Mouse (Mus musculus): ENCODE results near the gene Hoxd9. TPM values are rescaled to one million over a fixed set of nuclear protein-coding genes. Genes with fewer than 3 reads are reported as not detected.

The Hoxd9 gene
- polyA plus RNA-seq, 1 experiment, result not detected

DNA sequence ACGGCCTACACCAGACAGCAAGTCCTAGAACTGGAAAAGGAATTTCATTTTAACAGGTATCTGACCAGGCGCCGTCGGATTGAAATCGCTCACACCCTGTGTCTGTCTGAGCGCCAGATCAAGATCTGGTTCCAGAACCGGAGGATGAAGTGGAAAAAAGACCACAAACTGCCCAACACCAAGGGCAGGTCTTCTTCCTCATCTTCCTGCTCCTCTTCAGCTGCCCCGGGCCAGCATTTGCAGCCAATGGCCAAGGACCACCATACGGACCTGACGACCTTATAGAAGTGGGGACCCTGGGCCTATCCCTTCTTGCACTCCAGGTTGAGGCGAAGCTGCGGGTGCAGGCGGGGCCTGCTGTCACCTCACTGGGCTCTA lies 30.8 kb downstream of the Hoxd9 start:
- H3K4me3 ChIP-seq (ENCODE audit: insufficient read depth, low read length), result no peak overlapping the region
- no peak overlapping the region for H3K27ac ChIP-seq (ENCODE audit: insufficient read depth, low read depth, low read length)
- TF ChIP-seq POLR2A (IDR thresholded peaks at IDR 0.05; ENCODE audit: borderline replicate concordance, low read depth, low read length) (no peak), CTCF (IDR thresholded peaks at IDR 0.05; ENCODE audit: low read depth, low read length) (no peak)
- peaks cover 2% of the 10 kb centered on the region; the same call in 1 of the 2 replicates for H3K4me1 ChIP-seq (ENCODE audit: control insufficient read depth, insufficient read depth, low read length)

DNA sequence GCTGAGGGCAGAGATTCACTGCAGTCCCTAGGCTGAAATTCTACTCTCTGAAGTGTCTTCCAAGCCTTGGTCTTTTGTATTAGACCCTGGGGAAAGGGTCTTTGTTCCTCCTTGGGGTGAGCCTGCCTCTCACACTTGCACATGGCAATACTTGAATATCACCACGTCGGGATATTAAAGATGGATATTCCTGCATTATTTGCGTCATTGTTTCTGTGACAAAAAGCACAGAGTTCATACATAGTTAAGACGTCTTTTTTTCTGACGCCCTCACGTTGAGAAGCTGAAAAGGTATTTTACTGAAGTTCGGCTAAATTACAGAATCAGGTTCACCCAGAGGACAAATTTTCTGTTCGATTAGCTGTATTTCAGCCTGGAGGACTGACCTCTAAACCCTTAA lies 32.8 kb downstream of the Hoxd9 start:
- Histone ChIP-seq H3K4me3 (ENCODE audit: insufficient read depth, low read length) (no peak overlapping the region), H3K27ac (ENCODE audit: insufficient read depth, low read depth, low read length) (no peak overlapping the region), H3K4me1 (ENCODE audit: control insufficient read depth, insufficient read depth, low read length) (peaks cover 2% of the 10 kb centered on the region; the same call in 1 of the 2 replicates)
- TF ChIP-seq POLR2A (IDR thresholded peaks at IDR 0.05; ENCODE audit: borderline replicate concordance, low read depth, low read length) (no peak), CTCF (IDR thresholded peaks at IDR 0.05; ENCODE audit: low read depth, low read length) (no peak)

DNA sequence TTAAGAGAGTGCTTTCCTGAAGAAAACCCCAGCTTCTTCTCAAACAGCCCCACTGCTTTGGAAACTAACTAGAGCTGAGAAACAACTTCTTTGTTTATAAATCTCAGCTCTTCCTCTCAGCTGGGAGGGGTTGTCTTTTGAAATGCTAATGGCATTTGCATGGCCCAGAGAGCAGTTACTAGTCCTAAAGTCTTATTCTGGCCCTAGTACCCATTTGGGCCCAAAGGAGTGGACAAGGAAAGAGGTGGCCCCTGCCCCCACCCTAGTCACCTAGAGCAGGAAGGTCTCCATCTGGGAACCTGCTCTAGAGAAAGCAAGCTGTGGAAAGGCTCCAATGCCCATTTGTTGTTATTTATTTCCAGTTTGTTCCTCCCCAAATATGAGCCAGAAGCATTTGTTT lies 33.5 kb downstream of the Hoxd9 start:
- TF ChIP-seq CTCF (IDR thresholded peaks at IDR 0.05; ENCODE audit: low read depth, low read length) (no peak), POLR2A (IDR thresholded peaks at IDR 0.05; ENCODE audit: borderline replicate concordance, low read depth, low read length) (no peak)
- no peak overlapping the region for H3K27ac ChIP-seq (ENCODE audit: insufficient read depth, low read depth, low read length)
- H3K4me1 ChIP-seq (ENCODE audit: control insufficient read depth, insufficient read depth, low read length), result peaks cover 2% of the 10 kb centered on the region; the same call in 1 of the 2 replicates
- no peak overlapping the region for H3K4me3 ChIP-seq (ENCODE audit: insufficient read depth, low read length)

DNA sequence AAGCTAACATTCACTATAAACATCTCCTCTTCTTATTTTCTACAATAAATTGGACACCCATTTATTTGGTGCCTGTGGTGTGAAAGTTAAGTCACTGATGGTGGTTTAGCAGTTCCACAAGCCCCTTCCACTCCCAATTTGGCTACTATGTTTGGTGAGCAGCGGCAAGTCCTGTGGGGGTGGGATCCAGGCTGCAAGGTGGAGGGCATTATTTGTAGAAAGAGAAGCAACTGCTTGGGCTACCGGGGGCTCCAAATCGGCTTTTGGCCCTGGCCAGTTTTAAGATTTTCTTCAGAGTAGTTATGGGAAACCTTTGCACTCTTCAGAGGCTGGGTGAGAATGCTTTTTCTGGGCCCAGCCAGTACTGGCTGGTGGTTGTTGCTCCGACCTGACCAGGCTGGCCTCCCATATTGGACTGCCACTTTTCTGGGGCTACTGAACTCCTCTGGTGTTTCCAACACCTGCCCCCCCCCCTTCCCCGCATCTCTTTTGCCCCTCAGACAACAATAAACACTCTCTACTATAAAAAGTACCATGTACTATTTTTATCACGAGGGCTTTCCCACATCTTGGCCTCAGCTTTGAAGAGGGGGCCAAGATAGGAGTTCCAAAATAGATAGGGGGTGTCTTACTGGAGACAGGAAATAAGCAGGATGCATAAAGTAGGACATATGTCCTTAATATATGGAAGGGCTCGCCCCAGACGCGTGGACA lies 34.4 kb downstream of the Hoxd9 start:
- Histone ChIP-seq H3K27ac (ENCODE audit: insufficient read depth, low read depth, low read length) (no peak overlapping the region), H3K4me3 (ENCODE audit: insufficient read depth, low read length) (no peak overlapping the region), H3K4me1 (ENCODE audit: control insufficient read depth, insufficient read depth, low read length) (peaks cover 2% of the 10 kb centered on the region; the same call in 1 of the 2 replicates)
- TF ChIP-seq POLR2A (IDR thresholded peaks at IDR 0.05; ENCODE audit: borderline replicate concordance, low read depth, low read length), result no peak
- TF ChIP-seq CTCF (IDR thresholded peaks at IDR 0.05; ENCODE audit: low read depth, low read length), result no peak

DNA sequence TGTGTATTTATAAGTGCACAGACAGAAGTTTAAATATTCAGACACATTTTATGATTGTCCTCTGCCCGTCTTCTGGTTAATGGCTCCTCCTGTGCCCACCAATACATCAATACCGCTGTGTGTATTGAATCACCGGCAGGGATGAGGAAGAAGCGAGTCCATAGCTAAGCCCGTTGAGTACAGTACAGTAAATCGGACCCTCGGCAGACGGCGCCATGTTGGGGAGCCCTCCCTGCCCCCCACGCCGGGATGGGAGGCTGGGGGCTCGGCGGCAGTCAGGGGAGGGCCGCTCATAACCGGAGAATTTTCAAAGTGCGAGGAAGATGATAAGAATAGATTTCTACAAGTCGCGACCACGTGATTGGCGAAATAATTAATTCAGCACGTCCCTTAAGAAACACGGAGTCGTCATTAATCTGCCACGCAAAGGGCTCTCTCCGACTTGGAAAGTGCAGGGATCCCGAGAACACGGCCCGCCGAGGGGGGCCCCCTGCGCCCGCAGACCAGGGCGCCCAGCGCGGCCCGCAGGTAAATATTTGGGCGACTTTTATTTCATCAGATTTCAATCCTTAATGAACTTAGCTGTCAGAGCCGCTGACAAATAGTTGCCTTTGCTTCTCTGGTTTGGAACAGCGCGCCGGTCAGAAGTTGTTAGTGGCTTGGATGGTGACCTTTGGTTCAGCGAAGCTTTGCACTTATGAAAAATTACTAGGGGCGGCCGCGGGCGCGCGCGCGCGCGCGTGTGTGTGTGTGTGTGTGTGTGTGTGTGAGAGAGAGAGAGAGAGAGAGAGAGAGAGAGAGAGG lies 35.2 kb downstream of the Hoxd9 start:
- TF ChIP-seq CTCF (IDR thresholded peaks at IDR 0.05; ENCODE audit: low read depth, low read length), result no peak
- TF ChIP-seq POLR2A (IDR thresholded peaks at IDR 0.05; ENCODE audit: borderline replicate concordance, low read depth, low read length), result no peak
- Histone ChIP-seq H3K27ac (ENCODE audit: insufficient read depth, low read depth, low read length) (no peak overlapping the region), H3K4me1 (ENCODE audit: control insufficient read depth, insufficient read depth, low read length) (peaks cover 2% of the 10 kb centered on the region; the same call in 1 of the 2 replicates), H3K4me3 (ENCODE audit: insufficient read depth, low read length) (no peak overlapping the region)

DNA sequence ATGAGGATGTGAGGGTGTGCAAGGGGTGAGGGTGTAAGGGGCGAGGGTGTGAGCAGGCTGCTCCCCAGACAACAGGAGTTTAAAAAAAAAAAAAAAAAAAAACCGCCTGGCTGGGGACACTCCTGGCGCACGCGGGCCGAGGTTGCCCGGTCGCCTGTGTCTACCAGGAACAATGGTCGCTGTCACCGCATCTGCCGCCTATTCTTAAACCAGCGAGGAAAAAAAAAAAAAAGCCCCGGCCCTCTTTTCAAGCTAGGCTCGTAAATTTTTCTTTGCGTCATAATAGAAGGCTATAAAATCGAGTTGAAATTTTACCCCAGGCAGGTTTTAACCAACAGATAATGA lies 35.8 kb downstream of the Hoxd9 start:
- H3K4me3 ChIP-seq (ENCODE audit: insufficient read depth, low read length), result no peak overlapping the region
- TF ChIP-seq POLR2A (IDR thresholded peaks at IDR 0.05; ENCODE audit: borderline replicate concordance, low read depth, low read length) (no peak), CTCF (IDR thresholded peaks at IDR 0.05; ENCODE audit: low read depth, low read length) (no peak)
- H3K27ac ChIP-seq (ENCODE audit: insufficient read depth, low read depth, low read length), result no peak overlapping the region
- H3K4me1 ChIP-seq (ENCODE audit: control insufficient read depth, insufficient read depth, low read length), result peaks cover 2% of the 10 kb centered on the region; the same call in 1 of the 2 replicates

DNA sequence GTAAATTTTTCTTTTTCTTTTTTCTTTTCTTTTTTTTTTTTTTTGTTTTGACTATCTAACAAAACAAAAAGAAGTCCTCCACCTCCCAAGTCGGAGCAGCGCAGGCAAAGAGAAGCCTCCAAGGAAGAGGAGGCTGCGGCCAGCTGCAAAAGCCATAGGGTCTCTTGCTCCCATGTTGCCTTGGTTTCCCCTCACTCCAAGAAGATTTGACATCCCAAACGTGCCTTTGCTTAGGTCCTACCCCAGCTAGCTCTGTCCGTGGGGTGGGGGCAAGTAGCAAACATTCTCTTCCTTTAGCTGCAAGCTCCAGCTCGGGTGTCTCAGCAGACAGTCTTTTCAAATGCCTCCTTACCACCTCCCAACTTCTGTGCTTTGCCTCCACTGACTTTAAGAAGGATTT lies 36.2 kb downstream of the Hoxd9 start:
- Histone ChIP-seq H3K4me1 (ENCODE audit: control insufficient read depth, insufficient read depth, low read length) (peaks cover 2% of the 10 kb centered on the region; the same call in 1 of the 2 replicates), H3K27ac (ENCODE audit: insufficient read depth, low read depth, low read length) (no peak overlapping the region), H3K4me3 (ENCODE audit: insufficient read depth, low read length) (no peak overlapping the region)
- no peak for TF ChIP-seq POLR2A (IDR thresholded peaks at IDR 0.05; ENCODE audit: borderline replicate concordance, low read depth, low read length)
- TF ChIP-seq CTCF (IDR thresholded peaks at IDR 0.05; ENCODE audit: low read depth, low read length), result no peak

DNA sequence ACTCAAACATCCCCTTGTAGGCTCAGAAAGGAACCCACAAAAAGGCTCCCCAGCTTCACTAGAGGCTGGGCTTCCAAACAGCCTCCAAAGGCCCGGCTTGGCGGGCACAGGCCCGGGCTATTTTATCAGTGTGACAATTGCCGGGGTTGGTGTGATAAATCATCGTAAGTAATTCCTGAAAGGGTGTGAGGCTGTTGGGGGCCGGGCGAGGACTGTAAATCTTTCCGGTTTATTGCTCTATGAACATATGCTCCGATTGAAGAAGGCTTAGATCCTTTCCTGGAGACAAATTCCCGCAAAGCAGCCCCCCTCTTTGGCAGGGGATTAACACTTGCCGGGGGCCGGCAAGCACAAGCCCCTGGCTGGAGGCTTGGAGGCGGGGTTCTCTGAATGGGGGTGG lies 36.9 kb downstream of the Hoxd9 start:
- Histone ChIP-seq H3K4me3 (ENCODE audit: insufficient read depth, low read length) (no peak overlapping the region), H3K27ac (ENCODE audit: insufficient read depth, low read depth, low read length) (no peak overlapping the region), H3K4me1 (ENCODE audit: control insufficient read depth, insufficient read depth, low read length) (peaks cover 2% of the 10 kb centered on the region; the same call in 1 of the 2 replicates)
- TF ChIP-seq CTCF (IDR thresholded peaks at IDR 0.05; ENCODE audit: low read depth, low read length) (no peak), POLR2A (IDR thresholded peaks at IDR 0.05; ENCODE audit: borderline replicate concordance, low read depth, low read length) (no peak)

DNA sequence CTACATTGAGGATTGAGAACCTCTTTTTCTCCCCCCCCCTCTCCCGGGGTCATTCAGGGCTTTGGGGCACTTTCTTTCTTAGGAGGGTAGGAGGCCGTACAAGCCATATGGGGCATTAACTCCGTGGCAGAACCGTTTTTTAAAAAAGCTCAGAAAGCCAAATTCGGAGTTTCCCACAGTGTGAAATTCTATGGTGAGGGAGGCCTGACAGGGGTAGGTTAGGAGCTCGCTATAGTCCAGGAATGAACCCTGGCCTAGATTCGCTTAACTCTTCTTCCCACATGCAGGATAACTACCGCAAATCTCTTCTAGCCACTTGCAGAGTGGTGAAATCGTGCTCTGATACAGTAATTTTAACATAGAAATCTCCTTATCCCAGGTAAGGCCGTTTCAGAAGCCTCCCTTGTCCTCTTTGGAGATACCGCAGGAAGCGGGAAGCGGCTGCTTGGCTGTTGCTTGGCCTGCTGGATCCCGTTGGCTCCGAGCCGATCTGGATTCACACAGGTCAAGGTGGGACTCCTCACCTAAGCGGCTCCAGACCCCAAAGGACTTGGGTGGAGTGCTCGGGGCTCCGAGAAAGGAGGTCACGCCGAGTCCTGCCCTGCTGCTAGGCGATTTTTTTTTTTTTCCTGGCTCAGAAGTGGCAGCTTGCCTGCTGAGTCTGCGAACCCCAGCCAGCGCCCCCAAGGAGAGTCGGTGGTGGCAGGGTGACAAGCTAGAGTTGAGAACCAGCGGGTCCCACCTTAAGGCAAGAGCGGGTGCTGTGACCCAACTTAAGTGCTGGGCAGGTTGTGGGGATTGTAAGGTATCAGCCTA lies 37.7 kb downstream of the Hoxd9 start:
- Histone ChIP-seq H3K27ac (ENCODE audit: insufficient read depth, low read depth, low read length) (no peak overlapping the region), H3K4me3 (ENCODE audit: insufficient read depth, low read length) (no peak overlapping the region), H3K4me1 (ENCODE audit: control insufficient read depth, insufficient read depth, low read length) (peaks cover 2% of the 10 kb centered on the region; the same call in 1 of the 2 replicates)
- TF ChIP-seq POLR2A (IDR thresholded peaks at IDR 0.05; ENCODE audit: borderline replicate concordance, low read depth, low read length) (no peak), CTCF (IDR thresholded peaks at IDR 0.05; ENCODE audit: low read depth, low read length) (no peak)
